Mouse (Mus musculus): ENCODE measurements around the gene Taf6l. TPM values are rescaled to one million over a fixed set of nuclear protein-coding genes. Genes with fewer than 3 reads are reported as not detected.

The Taf6l gene
- 10 to 100 TPM; 13.7 to 18.1 (median 15.9) TPM for total RNA-seq (2022)

- peak; percentile 81 to 96 for DNase-seq (ENCODE audit: low spot score in 2 of 2)
These were observed at the start of gene Taf6l for GRCm38 (mm10) chr19:8786008-8786781. TSS of gene Taf6l (minus strand) at chr19:8786417.

DNA sequence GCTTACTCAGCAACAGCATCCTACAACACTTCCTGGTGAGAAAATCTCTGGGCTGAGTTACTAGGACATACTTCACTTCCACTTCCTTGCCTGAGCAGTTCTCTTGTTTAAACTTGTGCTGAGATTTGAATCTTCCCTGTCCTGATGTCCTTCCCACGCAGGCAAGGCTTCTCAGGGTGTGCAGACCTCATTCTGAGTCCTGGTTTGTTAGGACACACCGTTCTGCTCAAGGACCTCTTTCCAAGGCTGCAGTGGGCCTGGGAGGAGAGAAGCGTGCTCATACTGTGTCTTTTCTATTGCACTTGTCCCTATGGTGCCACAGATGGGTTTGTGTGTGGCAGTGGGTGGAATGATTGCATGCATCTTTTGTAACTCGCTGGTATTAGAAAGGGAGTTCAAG lies 46.8 kb upstream of the Taf6l start:
- no peak for DNase-seq (ENCODE audit: low spot score in 2 of 2)

GRCm38 (mm10) chr19:8831262-8831661 lies 45.0 kb upstream of the Taf6l start:
- DNase-seq (ENCODE audit: low spot score in 2 of 2), result no peak

DNA sequence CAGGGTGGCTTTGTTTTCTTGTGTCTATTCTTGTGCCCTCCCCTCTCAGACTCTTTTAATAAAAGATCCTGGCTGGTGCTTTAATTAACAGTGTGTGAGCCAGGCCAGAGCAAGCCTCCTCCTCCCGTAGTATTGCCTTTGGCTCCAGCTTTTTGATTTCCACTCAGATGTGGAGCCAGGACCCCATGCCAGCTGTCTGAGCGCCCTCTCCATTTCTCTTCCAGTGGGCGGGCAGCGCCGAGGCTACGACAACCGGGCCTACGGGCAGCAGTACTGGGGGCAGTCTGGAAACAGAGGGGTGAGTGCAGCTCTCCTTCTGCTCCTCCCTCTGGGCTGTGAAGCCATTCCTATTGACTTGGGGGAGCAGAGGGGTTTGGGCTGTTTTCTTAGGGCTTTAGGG lies 44.4 kb upstream of the Taf6l start:
- no peak for DNase-seq (ENCODE audit: low spot score in 2 of 2)

DNA sequence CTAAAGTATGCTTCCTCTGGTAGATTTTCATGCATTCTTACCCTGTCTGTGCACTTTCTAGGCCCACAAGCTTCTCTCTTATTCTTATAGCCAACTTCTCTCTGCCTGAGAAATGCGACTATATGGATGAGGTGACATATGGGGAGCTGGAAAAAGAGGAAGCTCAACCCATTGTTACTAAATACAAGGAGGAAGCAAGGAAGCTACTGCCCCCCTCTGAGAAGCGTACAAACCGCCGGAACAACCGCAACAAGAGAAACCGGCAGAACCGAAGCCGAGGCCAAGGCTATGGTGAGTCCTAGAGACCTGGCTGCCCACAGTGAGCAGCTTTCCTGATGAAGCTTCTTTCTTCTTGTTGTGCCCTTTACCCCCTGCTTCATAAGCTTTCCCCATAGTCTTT lies 43.4 kb upstream of the Taf6l start, which contains the start of gene AC129217.1:
Gene AC129217.1 (plus strand): TSS at position 114 of the 400 bp plus-strand sequence.
- no peak for DNase-seq (ENCODE audit: low spot score in 2 of 2)

GRCm38 (mm10) chr19:8822696-8823095 lies 36.5 kb upstream of the Taf6l start:
- DNase-seq (ENCODE audit: low spot score in 2 of 2), result no peak

GRCm38 (mm10) chr19:8821146-8821545 lies 34.9 kb upstream of the Taf6l start:
- DNase-seq (ENCODE audit: low spot score in 2 of 2), result no peak

DNA sequence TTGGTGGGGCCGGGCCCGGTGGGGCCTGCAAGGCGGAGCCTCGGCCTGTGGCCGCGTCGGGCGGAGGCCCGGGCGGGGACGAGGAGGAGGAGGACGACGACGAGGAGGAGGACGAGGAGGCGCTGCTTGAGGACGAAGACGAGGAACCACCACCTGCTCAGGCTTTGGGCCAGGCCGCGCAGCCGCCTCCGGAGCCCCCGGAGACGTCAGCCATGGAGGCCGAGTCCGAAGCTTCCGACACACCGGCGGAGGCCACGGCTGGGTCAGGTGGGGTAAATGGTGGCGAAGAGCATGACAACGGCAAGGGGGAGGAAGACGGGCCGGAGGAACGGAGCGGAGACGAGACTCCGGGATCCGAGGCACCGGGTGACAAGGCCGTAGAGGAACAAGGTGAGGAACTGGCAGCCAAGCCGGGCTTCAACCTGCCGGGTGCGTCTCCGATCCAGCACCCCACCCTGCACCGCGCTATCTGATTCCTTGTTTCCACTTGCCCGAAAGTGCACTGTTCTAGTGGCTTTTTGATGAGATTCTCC lies 34.3 kb upstream of the Taf6l start:
- DNase-seq (ENCODE audit: low spot score in 2 of 2), result peak in 1 of 2 experiments; percentile 52

DNA sequence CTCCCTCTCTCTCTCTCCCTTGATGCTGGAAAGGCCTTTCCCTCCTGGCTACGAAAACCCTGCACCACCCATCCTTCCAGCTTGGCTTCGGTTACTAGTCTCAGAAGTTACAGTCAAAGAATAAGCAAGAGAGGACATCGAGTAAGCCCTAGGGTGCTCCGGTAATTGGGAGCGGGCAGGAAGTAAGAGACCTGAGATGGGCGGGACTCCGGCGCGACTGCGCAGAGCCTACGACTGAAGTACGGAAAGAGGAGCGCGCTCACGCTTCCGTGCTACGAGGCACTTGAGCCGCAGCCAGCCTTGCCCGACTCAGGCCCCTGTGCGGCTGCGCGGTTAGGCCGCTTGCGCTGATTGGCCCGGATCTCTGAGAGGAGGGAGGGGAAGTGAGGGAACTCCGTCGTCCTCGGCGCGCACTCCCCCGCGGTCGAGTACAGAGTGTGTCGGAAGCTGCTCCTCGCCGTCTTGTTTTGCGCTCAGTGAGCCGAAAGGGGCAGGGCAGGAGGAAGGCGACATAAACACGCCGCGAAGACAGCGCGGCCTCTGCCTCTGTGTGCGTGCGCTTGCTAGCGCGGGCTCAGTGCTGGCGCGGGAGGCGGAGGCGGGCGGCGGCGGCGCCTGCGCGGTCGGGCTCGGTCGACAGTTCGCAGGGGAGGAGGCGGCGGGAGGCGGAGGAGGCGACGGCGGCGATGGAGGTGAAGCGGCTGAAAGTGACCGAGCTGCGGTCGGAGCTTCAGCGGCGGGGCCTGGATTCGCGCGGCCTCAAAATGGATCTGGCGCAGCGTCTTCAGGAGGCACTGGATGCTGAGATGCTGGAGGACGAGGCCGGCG lies 33.6 kb upstream of the Taf6l start, which contains the start of gene Hnrnpul2:
Gene Hnrnpul2 (plus strand): TSS at position 415 of the 828 bp plus-strand sequence.
- DNase-seq (ENCODE audit: low spot score in 2 of 2), result peak; percentile 96 to 99

- peak; percentile 94 to 99 for DNase-seq (ENCODE audit: low spot score in 2 of 2)
These were observed 32.8 kb upstream of the Taf6l start, which contains the start of gene Ttc9c for GRCm38 (mm10) chr19:8818801-8819595. TSS of gene Ttc9c (minus strand) at chr19:8819333.

DNA sequence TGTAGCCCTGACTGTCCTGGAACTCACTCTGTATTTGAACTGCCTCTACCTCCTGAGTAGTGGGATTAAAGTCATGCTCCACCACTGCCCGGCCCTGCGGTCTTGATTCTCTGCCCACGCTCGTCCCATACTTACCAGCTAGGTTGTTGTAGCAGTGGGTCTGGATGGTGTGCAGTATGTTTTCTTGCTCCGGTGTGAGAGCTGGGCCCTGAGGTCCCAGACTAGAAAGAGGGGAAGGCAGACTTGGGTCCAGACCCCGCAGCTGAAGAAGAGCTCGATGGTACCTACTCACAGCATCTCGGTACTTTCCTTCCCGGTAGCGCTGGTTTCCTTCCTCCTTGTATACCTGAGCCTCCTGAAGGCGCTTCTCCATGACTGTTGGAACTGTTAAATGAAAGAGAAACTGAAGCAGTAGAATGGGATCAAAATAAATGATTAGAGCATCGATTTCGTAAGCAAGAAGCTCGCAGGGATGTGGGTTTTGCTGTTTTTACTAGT lies 32.1 kb upstream of the Taf6l start:
- no peak for DNase-seq (ENCODE audit: low spot score in 2 of 2)

- DNase-seq (ENCODE audit: low spot score in 2 of 2), result no peak
These were observed 30.8 kb upstream of the Taf6l start for GRCm38 (mm10) chr19:8817001-8817400.

DNA sequence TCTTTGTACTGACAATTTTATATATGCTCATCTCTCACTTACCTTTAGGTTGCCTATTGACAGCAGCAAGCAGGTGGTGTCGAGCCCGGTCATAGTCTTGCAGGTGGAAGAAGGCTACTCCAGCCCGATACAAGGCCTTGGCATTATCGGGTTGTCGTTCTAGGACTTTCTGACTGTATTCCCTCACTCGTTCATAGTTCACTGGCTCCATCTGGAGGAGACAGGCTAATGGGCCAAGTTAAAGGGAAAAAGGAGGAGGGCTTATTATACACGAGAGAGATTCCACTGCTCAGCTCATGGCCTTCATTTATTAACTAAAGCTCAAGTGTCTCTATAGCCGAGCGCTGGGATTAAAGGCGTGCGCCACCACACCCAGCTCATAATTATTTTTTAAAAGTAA lies 29.6 kb upstream of the Taf6l start:
- DNase-seq (ENCODE audit: low spot score in 2 of 2), result no peak

GRCm38 (mm10) chr19:8806810-8807209 lies 20.6 kb upstream of the Taf6l start:
- DNase-seq (ENCODE audit: low spot score in 2 of 2), result no peak

DNA sequence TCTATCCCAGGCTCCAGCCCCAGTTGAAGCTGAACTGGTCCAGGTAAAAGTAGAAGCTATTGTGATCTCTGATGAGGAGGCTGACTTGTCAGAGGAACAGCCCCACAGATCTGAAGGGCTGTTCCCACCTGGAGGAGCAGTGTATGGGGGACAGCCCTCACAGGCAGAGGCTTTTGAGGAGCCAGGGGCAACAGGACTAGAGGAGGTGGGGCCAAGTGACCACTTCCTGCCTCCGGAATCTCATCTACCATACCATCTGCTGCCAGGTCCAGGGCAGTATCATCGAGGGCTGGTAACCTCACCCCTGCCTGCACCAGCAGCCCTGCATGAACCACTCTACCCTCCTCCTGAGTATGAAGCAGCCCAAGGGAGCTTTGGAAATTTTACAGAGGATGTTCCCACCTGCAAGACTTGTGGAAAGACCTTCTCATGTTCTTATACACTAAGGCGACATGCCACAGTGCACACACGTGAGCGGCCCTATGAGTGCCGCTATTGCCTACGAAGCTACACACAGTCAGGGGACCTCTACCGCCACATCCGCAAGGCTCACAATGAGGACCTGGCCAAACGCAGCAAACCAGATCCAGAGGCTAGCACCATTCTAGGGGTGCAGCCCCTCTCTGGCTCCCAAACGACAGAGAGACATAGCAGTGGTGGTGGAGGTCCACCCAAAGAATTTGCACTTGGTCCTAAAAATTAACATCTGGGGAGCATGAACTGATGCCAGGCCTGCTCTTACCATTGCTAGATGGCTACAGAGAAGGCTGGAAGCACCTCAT lies 17.9 kb upstream of the Taf6l start:
- no peak for DNase-seq (ENCODE audit: low spot score in 2 of 2)

DNA sequence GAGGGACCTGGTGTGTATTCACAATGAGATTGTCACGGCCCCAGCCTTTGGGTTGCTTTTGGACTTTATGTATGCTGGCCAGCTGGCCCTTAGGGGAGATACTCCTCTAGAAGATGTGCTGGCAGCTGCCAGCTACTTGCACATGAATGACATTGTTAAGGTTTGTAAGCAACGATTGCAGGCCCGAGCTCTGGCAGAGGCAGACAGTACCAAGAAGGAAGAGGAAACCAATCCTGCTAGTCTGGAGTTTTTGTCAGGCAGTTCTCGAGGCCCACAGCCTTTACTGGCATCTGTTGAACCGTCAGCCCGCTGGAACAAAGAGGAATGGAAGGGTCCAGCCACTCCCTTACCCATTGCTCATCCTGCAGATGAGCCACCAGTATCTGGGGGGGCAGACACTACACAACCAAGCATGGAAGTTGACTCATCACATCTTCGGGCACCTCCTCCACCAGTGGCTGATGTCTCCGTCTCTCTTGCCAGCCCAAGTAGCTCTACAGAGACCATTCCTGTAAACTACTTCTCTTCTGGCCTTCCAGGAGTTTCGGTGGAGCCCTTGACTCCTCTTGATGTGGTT lies 17.1 kb upstream of the Taf6l start:
- no peak for DNase-seq (ENCODE audit: low spot score in 2 of 2)

DNA sequence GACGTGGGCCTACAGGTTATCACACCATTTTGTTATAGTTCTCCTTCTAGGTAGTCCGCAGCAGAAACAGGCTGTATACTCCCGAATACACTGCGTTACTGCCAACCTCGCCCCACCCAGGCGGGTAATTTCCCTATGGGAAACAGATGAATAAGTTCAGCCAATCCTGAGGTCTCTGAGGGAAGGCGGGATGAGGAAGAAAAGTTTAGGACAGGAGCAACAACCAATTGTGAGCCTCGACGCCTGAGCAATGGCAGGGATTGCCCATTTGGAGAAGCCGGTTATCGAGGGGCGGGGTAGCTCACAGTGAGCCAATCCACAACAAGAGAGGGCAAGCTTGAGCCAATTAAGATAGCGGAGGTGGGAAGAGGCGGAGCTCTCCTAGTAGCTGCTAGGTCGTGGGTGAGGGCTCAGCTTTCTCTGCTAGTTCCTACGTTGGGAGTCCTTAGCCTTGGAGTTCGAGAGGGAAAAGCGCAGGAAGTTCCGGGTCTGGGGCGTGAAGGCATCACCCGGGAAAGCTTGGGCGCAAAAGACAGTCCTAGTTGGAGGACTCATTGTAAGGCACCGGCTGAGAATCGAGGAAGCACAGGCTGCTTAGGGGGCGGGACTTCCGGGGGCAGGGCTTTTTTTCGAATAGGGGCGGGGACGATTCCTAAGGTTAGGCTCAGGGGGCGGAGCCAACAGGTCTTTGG lies 16.1 kb upstream of the Taf6l start, which contains the start of gene Zbtb3:
Gene Zbtb3 (plus strand): TSS at position 426 of the 692 bp plus-strand sequence.
- peak; percentile 86 to 98 for DNase-seq (ENCODE audit: low spot score in 2 of 2)

- no peak for DNase-seq (ENCODE audit: low spot score in 2 of 2)
These were observed 12.7 kb upstream of the Taf6l start for GRCm38 (mm10) chr19:8798947-8799315.
